Comparison of ENCODE assay signal across 11 mouse cellular contexts in the genomic region with DNA sequence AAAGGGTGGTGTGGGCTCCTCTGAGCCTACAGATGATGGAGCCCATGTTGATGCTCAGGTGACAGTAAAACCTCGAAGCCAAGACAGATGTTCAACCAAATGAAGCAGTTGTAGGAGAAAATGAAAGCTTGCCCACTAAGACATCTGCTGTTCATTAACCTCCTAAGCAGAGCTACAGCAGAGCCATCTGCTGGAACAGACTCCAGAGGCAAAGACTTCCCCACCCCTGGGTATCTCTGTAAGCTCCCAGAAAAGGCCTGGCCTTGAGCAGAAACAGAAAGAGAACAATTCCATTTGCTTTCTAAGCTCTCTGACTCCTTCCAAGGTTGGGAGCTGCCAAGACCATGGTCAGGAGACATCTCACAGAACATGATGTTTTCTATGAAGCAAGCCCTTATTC. TPM values are rescaled to one million over a fixed set of nuclear protein-coding genes. Genes with fewer than 3 reads are reported as not detected.
A peak's percentile ranks its signal among the peaks of the same experiment; 100 is the strongest.
DNase-seq lines count a peak whose midpoint lies in the region; ATAC-seq and TF ChIP-seq lines count a peak whose summit lies in the region.
"Had no signal": no experiment of that assay in that cellular context is flagged by ENCODE, and none has a peak within 500 bp of the region (broad histone marks: within the 10 kb centered on the region; RNA-seq: fewer than 3 reads in every experiment).

No protein-coding gene starts in this region.

- H3K9me3 ChIP-seq in forebrain, embryonic 16.5 days (ENCODE audit: control insufficient read depth, low read length): no peaks in the 10 kb centered on the region
- H3K9me3 ChIP-seq in midbrain, postnatal 0 days (ENCODE audit: low read length): no peaks in the 10 kb centered on the region

- peak; percentile 35 for DNase-seq in gastrocnemius, adult 2 months
- DNase-seq in gastrocnemius, adult 8-10 months (ENCODE audit: low spot score in 2 of 2): no peak
- DNase-seq in adipocyte (ENCODE audit: low spot score): peak; percentile 38
- peak; percentile 63 for DNase-seq in midbrain, postnatal 0 days (ENCODE audit: low spot score)
- DNase-seq in lung, postnatal 10 days: no peak
- DNase-seq in frontal cortex, adult 2 months (ENCODE audit: extremely low spot score in 1 of 2, low spot score in 1 of 2): no peak
- DNase-seq in left cerebral cortex, postnatal 14 days (ENCODE audit: low spot score in 2 of 2): no peak
- DNase-seq: cerebellum, adult 9-10 months; layer of hippocampus, adult 9-11 months had no signal

- TF ChIP-seq CTCF in gastrocnemius, adult 2 months (IDR thresholded peaks at IDR 0.05): no peak
- 0 out of 2 replicates have a peak, but pooled peaks have one; percentile 11 for TF ChIP-seq CTCF in midbrain, postnatal 0 days (IDR thresholded peaks at IDR 0.05)

- peaks cover 66% of the 10 kb centered on the region for H3K4me1 ChIP-seq in forebrain, embryonic 16.5 days (replicated peaks; ENCODE audit: control insufficient read depth, insufficient read depth, low read length)
- peaks cover 51% of the 10 kb centered on the region for H3K4me1 ChIP-seq in midbrain, postnatal 0 days (ENCODE audit: insufficient read depth, low read length)

- no peaks in the 10 kb centered on the region for H3K27me3 ChIP-seq in forebrain, embryonic 16.5 days (replicated peaks; ENCODE audit: control insufficient read depth, insufficient read depth, low read length)
- H3K27me3 ChIP-seq in midbrain, postnatal 0 days (ENCODE audit: insufficient read depth, low read length): no peaks in the 10 kb centered on the region

- 42% methylated on average over 1 of the region's 1 CpGs for WGBS in forebrain, embryonic 16.5 days
- WGBS in midbrain, postnatal 0 days: 8% methylated on average over 1 of the region's 1 CpGs

- no peak overlapping the region for H3K27ac ChIP-seq in gastrocnemius, adult 2 months
- peak overlapping the region; percentile 56 for H3K27ac ChIP-seq in forebrain, embryonic 16.5 days (ENCODE audit: low read length)
- H3K27ac ChIP-seq in midbrain, postnatal 0 days (ENCODE audit: low read depth, low read length): peak overlapping the region; percentile 48

- no peak overlapping the region for H3K4me3 ChIP-seq in gastrocnemius, adult 2 months
- no peak overlapping the region for H3K4me3 ChIP-seq in forebrain, embryonic 16.5 days (replicated peaks; ENCODE audit: low read length)
- no peak overlapping the region for H3K4me3 ChIP-seq in midbrain, postnatal 0 days (ENCODE audit: low read depth, low read length)

- H3K9ac ChIP-seq in forebrain, embryonic 16.5 days (replicated peaks; ENCODE audit: low read depth, low read length): no peak overlapping the region
- H3K9ac ChIP-seq in midbrain, postnatal 0 days (replicated peaks; ENCODE audit: low read length, poor library complexity, severe bottlenecking): no peak overlapping the region
- H3K9ac ChIP-seq: lung, embryonic 14.5 days had no signal

- ATAC-seq in forebrain, embryonic 16.5 days: no peak
- ATAC-seq in midbrain, postnatal 0 days (ENCODE audit: low FRiP score): no peak

- H3K36me3 ChIP-seq in forebrain, embryonic 16.5 days (ENCODE audit: control insufficient read depth, insufficient read depth): no peaks in the 10 kb centered on the region
- no peaks in the 10 kb centered on the region for H3K36me3 ChIP-seq in midbrain, postnatal 0 days (ENCODE audit: insufficient read depth, low read length)

- intact Hi-C loops in gastrocnemius, adult 2 months (cut with DNase I): no loop called here
- intact Hi-C loops in left cerebral cortex, postnatal 14 days (cut with DNase I): no loop called here

- H3K4me2 ChIP-seq in forebrain, embryonic 16.5 days (ENCODE audit: low read length): no peak overlapping the region
- no peak overlapping the region for H3K4me2 ChIP-seq in midbrain, postnatal 0 days (ENCODE audit: low read depth, low read length, poor library complexity, severe bottlenecking)
- H3K4me2 ChIP-seq: lung, embryonic 14.5 days had no signal

RNA-seq across cellular contexts. Expression of a gene that starts 47.4 kb away (rescaled TPM):
- 1 to 10 TPM in 1 of 2 experiments, under 1 TPM in 1; 0.51 to 2.0 TPM for total RNA-seq in gastrocnemius, adult 2 months (2021)
- under 1 TPM; 0.27 to 0.67 (median 0.48) TPM for total RNA-seq in gastrocnemius, adult 8-10 months (2022)
- 32.2 and 37.2 TPM in 2 replicates for polyA plus RNA-seq in forebrain, embryonic 16.5 days (2015; fragmentation: Nextera tagmentation; extraction: Ambion mirVana)
- total RNA-seq in midbrain, postnatal 0 days (2014; rRNA removed): 58.6 and 77.6 TPM in 2 replicates
- 20.9 and 29.8 TPM in 2 replicates for polyA plus RNA-seq in midbrain, postnatal 0 days (2015; fragmentation: Nextera tagmentation; extraction: Ambion mirVana)
- 123 and 124 TPM in 2 replicates for polyA plus RNA-seq in frontal cortex, adult 2 months (2012; rRNA removed)
- total RNA-seq in left cerebral cortex, postnatal 14 days (2021): 100 to 1,000 TPM; 212 to 222 TPM

Comparison
In these comparisons a context has a peak if more than half of its experiments do, and no peak if none do; other contexts are left out.
1. DNase-seq: peak in gastrocnemius, adult 2 months (single experiment), adipocyte (single experiment) and midbrain, postnatal 0 days (single experiment); none in gastrocnemius, adult 8-10 months (0 of 2), lung, postnatal 10 days (single experiment), frontal cortex, adult 2 months (0 of 2) and left cerebral cortex, postnatal 14 days (0 of 2).
2. RNA of a gene that starts 47.4 kb away (total RNA-seq): 212 to 222 TPM in left cerebral cortex, postnatal 14 days and 58.6 to 77.6 TPM in midbrain, postnatal 0 days; 0.51 to 2.0 TPM in gastrocnemius, adult 2 months and 0.27 to 0.67 TPM in gastrocnemius, adult 8-10 months; every median in the first group is over 10 times any median in the second.